Mouse (Mus musculus) MEL (cell line): ENCODE results near the gene Tcf12.

Experiments
- CHD2 ChIP-seq: IDR thresholded peaks from 2 replicates; pipeline ENCODE4 v1.6.1; 2011; ENCODE audit warnings: low read length, improper control_type of control experiment
- EP300 ChIP-seq, 2 experiments: IDR thresholded peaks; 2 replicates each; pipeline ENCODE4 v1.6.1; 2011; ENCODE audit warnings: improper control_type of control experiment in 2 of 2, low read length in 2 of 2, low read depth in 1 of 2, mild to moderate bottlenecking in 1 of 2
- MAFK ChIP-seq: IDR thresholded peaks from 2 replicates; pipeline ENCODE4 v1.6.1; 2011; ENCODE audit warnings: low read depth, mild to moderate bottlenecking, low read length, improper control_type of control experiment, borderline replicate concordance
- MAZ ChIP-seq: IDR thresholded peaks from 2 replicates; pipeline ENCODE4 v1.6.1; 2012; ENCODE audit warnings: low read depth, mild to moderate bottlenecking, inconsistent platforms, low read length, improper control_type of control experiment
- MEF2A ChIP-seq: IDR thresholded peaks from 2 replicates; pipeline ENCODE4 v1.6.1; 2014; ENCODE audit warnings: low read depth, mild to moderate bottlenecking, inconsistent platforms, low read length, improper control_type of control experiment; ENCODE audit not compliant: poor library complexity, insufficient replicate concordance, severe bottlenecking; ENCODE audit errors: extremely low read depth
- POLR2A ChIP-seq, 2 experiments: IDR thresholded peaks; 2 replicates each; pipeline ENCODE4 v1.6.1; 2011 to 2012; ENCODE audit warnings: low read length in 2 of 2, mild to moderate bottlenecking in 2 of 2, control low read depth in 1 of 2, improper control_type of control experiment in 1 of 2, low read depth in 1 of 2, moderate library complexity in 1 of 2; ENCODE audit not compliant: control insufficient read depth in 1 of 2, insufficient read depth in 1 of 2, poor library complexity in 1 of 2
- RAD21 ChIP-seq: IDR thresholded peaks from 2 replicates; pipeline ENCODE4 v1.6.1; 2011; ENCODE audit warnings: mild to moderate bottlenecking, low read depth, low read length, improper control_type of control experiment

GRCm38 (mm10) chr9:71850283-71850682 lies 261.4 kb downstream of the Tcf12 start:
- TF ChIP-seq MAZ (no peak), EP300 (IDR thresholded peaks at IDR 0.05; ENCODE audit: low read depth in 1 of 2, low read length in 2 of 2) (peak; percentile 76 to 85), CHD2 (no peak), MEF2A (no peak), RAD21 (no peak), MAFK (no peak), POLR2A (IDR thresholded peaks at IDR 0.05; ENCODE audit: control insufficient read depth in 1 of 2, insufficient read depth in 1 of 2, low read depth in 1 of 2, low read length in 2 of 2, poor library complexity in 1 of 2) (no peak)
